Mouse (Mus musculus) heart, postnatal 10 days (tissue): ENCODE measurements around the gene Plch2. TPM values are rescaled to one million over a fixed set of nuclear protein-coding genes. Genes with fewer than 3 reads are reported as not detected.
A peak's percentile ranks its signal among the peaks of the same experiment; 100 is the strongest.

Source experiments
- DNase-seq, 2 experiments: peaks; one replicate each; pipeline ENCODE4 v3.0.0; 2021
- intact Hi-C: fragments of 180-260 bp; cut with DNase I; formaldehyde crosslinking; loops from one replicate; pipeline ENCODE4 v1.15.1; 2025
- total RNA-seq, 2 experiments: library from RNA; stranded (reverse); gene quantifications; 2 replicates each; pipeline ENCODE4 v1.2.3; 2021

The Plch2 gene
- total RNA-seq, 2 experiments from 2014 or later = not detected

- intact Hi-C loops = loop anchor here (10.0 kb wide), 1 partner anchor 282 kb away; the partner anchor contains the start of gene Faap20
- no peak for DNase-seq
Measured at GRCm38 (mm10) chr4:154962683-154963082, 93.9 kb downstream of the Plch2 start.

GRCm38 (mm10) chr4:154961911-154962310 is 94.7 kb downstream of the Plch2 start:
- no peak for DNase-seq
- intact Hi-C loops = loop anchor here (2.0 to 10.0 kb wide), 2 partner anchors 17 to 283 kb away; partner anchors contain the start of gene Faap20

DNA sequence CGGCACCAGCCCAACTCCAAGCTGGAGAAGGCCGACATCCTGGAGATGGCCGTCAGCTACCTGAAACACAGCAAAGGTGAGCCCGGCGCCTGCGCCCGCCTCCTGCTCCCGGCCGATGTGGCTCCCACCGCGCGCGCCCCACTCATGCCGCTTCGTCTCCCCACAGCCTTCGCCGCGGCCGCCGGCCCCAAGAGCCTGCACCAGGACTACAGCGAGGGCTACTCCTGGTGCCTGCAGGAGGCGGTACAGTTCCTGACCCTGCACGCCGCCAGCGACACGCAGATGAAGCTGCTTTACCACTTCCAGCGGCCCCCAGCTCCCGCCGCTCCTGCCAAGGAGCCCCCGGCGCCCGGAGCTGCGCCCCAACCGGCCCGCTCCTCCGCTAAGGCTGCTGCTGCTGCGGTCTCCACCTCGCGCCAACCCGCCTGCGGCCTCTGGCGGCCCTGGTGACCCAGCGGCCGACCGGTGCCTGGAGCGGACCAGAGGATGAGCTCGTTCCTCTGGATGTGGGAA is 95.3 kb downstream of the Plch2 start:
- intact Hi-C loops = loop anchor here (2.0 to 10.0 kb wide), 2 partner anchors 16 to 284 kb away; partner anchors contain the start of gene Faap20
- DNase-seq = peak; percentile 50 to 62

DNA sequence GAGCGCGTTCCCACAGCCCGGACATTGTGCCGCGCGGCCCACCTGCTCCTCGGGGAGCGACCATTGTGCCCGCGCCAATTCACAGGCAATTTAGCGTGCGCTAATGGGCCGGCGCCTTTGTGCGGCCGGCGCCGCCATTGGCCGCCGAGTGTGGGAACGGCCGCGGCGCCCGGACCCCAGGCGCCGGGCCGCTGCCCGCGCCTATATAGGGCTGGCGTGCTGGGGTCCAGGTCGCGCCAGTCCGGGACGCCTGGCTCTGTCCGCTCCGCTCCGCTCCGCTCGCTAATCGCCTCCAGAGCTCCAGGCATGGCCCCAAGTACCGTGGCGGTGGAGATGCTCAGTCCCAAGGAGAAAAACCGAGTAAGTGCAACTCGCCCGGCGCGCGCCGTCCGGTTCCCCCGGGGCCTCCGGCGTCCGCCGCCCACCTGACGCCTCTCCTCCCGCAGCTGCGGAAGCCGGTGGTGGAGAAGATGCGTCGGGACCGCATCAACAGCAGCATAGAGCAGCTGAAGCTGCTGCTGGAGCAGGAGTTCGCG is 95.8 kb downstream of the Plch2 start, which contains the start of gene Hes5:
Gene Hes5 (plus strand): TSS at position 234 of the 536 bp plus-strand sequence.
- no peak for DNase-seq

DNA sequence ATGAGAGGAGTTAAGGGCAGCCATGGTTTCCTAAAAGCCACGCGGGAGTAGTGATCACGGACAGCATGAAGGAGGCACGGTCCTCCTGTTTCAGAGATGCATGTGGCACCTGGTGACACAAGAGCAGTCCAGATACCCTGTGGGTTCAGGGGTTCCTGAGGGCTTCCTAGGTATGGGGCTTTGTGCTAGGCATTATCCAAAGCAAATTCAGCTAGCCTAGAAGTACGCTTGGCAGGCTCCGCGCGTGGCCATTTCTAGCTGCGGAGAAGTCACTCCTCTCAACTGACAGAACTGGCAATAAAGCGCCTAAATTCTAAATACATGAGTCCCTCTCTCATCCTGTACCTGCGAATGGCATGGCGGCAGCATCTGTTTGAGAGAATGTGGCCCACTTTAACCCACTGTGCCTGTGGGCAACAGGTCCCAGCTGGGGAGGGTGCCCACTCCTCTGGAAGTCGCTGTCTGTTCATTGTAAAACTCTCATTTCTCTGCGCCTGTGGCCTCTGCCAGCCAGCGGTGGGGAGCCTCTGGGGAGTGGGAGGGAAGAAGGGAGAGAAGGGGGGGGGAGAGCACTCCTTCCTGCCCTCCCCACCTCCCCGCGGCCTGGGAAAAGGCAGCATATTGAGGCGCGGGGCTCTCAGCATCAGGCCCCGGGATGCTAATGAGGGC is 96.4 kb downstream of the Plch2 start:
- no peak for DNase-seq
- intact Hi-C loops = loop anchor here (2.0 to 10.0 kb wide), 2 partner anchors 15 to 285 kb away; partner anchors contain the start of gene Faap20

More for the DNA sequence above, 95.8 kb downstream of the Plch2 start, which contains the start of gene Hes5:
- intact Hi-C loops = loop anchor here (2.0 to 10.0 kb wide), 2 partner anchors 16 to 284 kb away; partner anchors contain the start of gene Faap20

DNA sequence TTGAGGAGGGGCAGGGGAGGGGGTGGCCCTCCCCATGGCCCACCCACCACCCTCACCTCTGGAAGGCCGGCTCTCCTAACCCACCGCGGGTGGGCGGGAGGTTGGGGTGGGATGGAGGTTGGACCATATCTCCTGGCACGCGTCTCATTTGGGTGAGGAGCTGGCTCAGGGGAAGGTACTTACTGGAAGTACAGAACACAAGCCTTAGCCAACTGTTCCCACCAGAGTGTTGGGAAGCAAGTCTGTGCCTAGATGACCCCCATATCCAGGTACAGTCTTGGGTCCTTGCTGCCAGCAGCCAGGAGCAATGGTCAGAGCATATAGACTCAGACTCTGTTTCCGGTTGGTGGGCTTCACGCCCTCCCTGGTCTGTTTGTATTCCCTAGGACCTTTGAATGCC is 98.0 kb downstream of the Plch2 start:
- intact Hi-C loops = no loop called here
- DNase-seq = no peak

GRCm38 (mm10) chr4:154958171-154958570 is 98.4 kb downstream of the Plch2 start:
- intact Hi-C loops = no loop called here
- DNase-seq = no peak

DNA sequence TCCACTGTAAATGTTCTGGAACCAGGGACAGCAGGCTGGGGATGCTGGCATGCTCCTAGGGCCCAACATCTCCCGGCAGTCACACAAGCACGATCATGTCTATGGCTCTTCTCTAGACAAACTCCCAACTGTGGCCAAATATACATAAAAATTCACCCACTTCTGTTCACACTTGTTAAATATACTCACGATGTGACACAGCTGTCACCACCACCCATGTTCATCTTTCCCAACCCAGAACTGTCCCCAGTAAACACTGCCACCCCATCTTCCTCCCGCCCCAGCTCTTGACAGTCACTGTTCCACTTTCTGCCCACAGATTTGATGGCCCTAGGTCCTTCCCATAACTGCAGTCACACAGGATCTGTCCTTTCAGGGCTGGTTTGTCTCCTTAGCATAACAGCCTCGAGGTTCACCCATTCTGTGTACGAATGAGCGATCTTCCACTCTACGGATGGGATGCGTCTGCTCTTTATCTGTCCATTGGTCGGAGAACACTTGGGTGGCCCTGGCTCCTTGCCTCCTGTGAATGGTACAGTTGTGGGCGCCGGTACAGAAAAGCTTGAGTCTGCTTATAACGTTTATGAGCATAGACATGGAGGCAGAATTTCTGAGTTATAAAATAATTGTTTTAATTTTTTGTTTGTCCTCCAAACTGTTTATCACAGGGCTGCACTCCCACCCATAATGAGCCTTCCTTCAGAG is 99.1 kb downstream of the Plch2 start:
- DNase-seq = no peak
- intact Hi-C loops = no loop called here

- no peak for DNase-seq
- intact Hi-C loops = no loop called here
Measured at GRCm38 (mm10) chr4:154956604-154957003, 100.0 kb downstream of the Plch2 start.

GRCm38 (mm10) chr4:154952461-154953241 is 103.9 kb downstream of the Plch2 start:
- intact Hi-C loops = no loop called here
- no peak for DNase-seq

GRCm38 (mm10) chr4:154949589-154949982 is 107.0 kb downstream of the Plch2 start:
- intact Hi-C loops = no loop called here
- DNase-seq = no peak

GRCm38 (mm10) chr4:154948940-154949588 is 107.5 kb downstream of the Plch2 start:
- no peak for DNase-seq
- intact Hi-C loops = no loop called here

GRCm38 (mm10) chr4:154948066-154948939 is 108.3 kb downstream of the Plch2 start:
- DNase-seq = peak in 1 of 2 experiments; percentile 31
- intact Hi-C loops = no loop called here

- intact Hi-C loops = no loop called here
- peak; percentile 83 for DNase-seq
Measured at GRCm38 (mm10) chr4:154946319-154946718, 110.3 kb downstream of the Plch2 start.

DNA sequence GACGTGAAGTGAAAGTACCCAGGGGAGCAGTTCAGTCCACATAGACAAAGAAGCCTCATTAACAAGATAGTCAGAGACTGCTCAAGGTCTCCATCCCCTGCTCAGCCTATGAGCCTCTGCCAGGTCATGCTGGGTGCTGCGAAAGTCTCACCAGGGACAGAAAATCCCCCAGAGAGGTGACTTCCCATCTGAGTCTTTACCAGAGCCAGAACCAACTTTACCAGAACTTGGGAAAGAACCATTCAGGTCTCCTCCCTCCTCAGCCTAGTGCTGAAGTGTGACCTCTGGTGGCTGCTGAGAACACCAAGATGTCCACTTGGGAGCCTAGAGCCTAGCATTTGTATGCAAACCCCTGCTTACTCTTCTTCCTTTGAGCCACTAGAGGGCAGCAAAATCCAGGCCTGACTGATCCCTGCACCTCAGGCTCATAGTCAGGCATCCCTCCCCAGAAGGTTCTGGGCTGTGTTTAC is 112.4 kb downstream of the Plch2 start:
- intact Hi-C loops = loop anchor here (1.0 to 2.0 kb wide), 5 partner anchors 17 to 120 kb away; partner anchors contain the start of gene Hes5
- peak; percentile 85 to 86 for DNase-seq

- no peak for DNase-seq
- intact Hi-C loops = loop anchor here (1.0 to 2.0 kb wide), 5 partner anchors 17 to 121 kb away; partner anchors contain the start of gene Hes5
Measured at GRCm38 (mm10) chr4:154943323-154944039, 113.1 kb downstream of the Plch2 start.

GRCm38 (mm10) chr4:154942632-154943322 is 113.8 kb downstream of the Plch2 start:
- no peak for DNase-seq
- intact Hi-C loops = no loop called here
